Mouse (Mus musculus) liver, adult 2 months (tissue): Measurements from ENCODE around the gene Ubtf. TPM values are rescaled to one million over a fixed set of nuclear protein-coding genes. Genes with fewer than 3 reads are reported as not detected.
"Not testable (repeated sequence)": the region's sequence is repeated elsewhere in the genome, so short reads cannot be mapped to it uniquely, and the experiment has no call there.

Experiments
- DNase-seq: peaks from one replicate; pipeline ENCODE4 v3.0.0-alpha.2; 2011; ENCODE audit warnings: low read depth, low spot score; ENCODE audit errors: extremely low read depth
- H3K27ac ChIP-seq: fragments of 200-500 bp; replicated peaks from 2 replicates; pipeline ENCODE4 v1.5.1; 2012; ENCODE audit warnings: low read depth, mild to moderate bottlenecking, control low read depth, inconsistent platforms, low read length; ENCODE audit not compliant: insufficient read depth
- H3K27me3 ChIP-seq: fragments of 200-500 bp; 2 replicates; pipeline ENCODE4 v1.6.1; 2012; ENCODE audit warnings: mild to moderate bottlenecking, moderate library complexity, low read length, inconsistent platforms; ENCODE audit not compliant: control insufficient read depth, insufficient read depth
- H3K36me3 ChIP-seq: fragments of 200-500 bp; 2 replicates; pipeline ENCODE4 v1.6.1; 2012; ENCODE audit warnings: low read length, inconsistent platforms; ENCODE audit not compliant: control insufficient read depth, insufficient read depth
- H3K4me1 ChIP-seq: fragments of 200-500 bp; 2 replicates; pipeline ENCODE4 v1.6.1; 2011; ENCODE audit warnings: low read length; ENCODE audit not compliant: control insufficient read depth, insufficient read depth
- H3K4me3 ChIP-seq: fragments of 200-500 bp; 2 replicates; pipeline ENCODE4 v1.5.1; 2011; ENCODE audit warnings: low read depth, mild to moderate bottlenecking, control low read depth, low read length, moderate library complexity; ENCODE audit not compliant: insufficient read depth
- H3K79me2 ChIP-seq: fragments of 200-500 bp; 2 replicates; pipeline ENCODE4 v1.6.1; 2012; ENCODE audit warnings: inconsistent platforms, mild to moderate bottlenecking, low read length, moderate library complexity; ENCODE audit not compliant: control insufficient read depth, insufficient read depth
- H3K9ac ChIP-seq: fragments of 200-500 bp; 2 replicates; pipeline ENCODE4 v1.6.1; 2012; ENCODE audit warnings: low read depth, mild to moderate bottlenecking, control low read depth, inconsistent platforms, low read length
- CTCF ChIP-seq: fragments of 200-500 bp; IDR thresholded peaks from 2 replicates; pipeline ENCODE4 v1.5.1; 2011; ENCODE audit warnings: low read depth, low read length, control low read depth
- POLR2A ChIP-seq: fragments of 200-500 bp; IDR thresholded peaks from 2 replicates; pipeline ENCODE4 v1.6.1; 2011; ENCODE audit warnings: low read length, control low read depth; ENCODE audit not compliant: insufficient read depth; ENCODE audit errors: extremely low read depth
- WGBS: fragments of 180-500 bp; shearing (Covaris S2); methylation state at CpG from one replicate; pipeline ENCODE4 v1.1.7; 2018; 5-methylcytosine and 5-hydroxymethylcytosine counted together
- polyA plus RNA-seq: library from polyadenylated mRNA; depleted of rRNA; stranded (reverse); fragments of >200 nt; gene quantifications from 2 replicates; pipeline ENCODE4 v1.2.3, GENCODE M21; 2012; rRNA removed
- total RNA-seq: library from RNA; depleted of rRNA; stranded (reverse); fragments of >200 nt; gene quantifications from 2 replicates; pipeline ENCODE4 v1.2.3, GENCODE M21; 2014; rRNA removed

Ubtf gene
- total RNA-seq (19.4 and 19.5 TPM in 2 replicates), polyA plus RNA-seq (12.7 and 12.8 TPM in 2 replicates)

GRCm38 (mm10) chr11:102319410-102319792 is at the start of gene Ubtf:
TSS of gene Ubtf (minus strand) at chr11:102319742.
- no peak for TF ChIP-seq CTCF
- TF ChIP-seq POLR2A = no peak
- under 1% methylated on average over 25 of the region's 25 CpGs for WGBS
- DNase-seq = peak; percentile 74

DNA sequence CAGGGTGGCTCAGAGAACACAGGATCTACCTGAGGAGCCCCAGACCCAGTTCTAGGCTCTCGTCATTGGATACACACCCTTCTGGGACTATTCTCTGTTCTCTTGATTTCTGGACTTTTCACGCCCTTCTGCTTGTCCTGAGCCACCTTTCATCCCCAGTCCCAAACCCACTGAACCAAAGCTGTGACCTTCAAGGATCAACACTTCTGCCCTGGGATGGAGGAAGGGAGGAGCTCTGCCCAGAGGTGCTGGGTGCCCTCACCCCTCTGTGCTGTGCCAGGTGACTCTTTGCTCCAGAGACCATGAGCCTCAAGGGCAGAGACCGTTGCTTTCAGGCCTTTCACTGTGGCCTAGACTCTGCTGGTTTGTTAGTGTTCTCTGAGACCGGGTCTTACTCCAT is 49.7 kb upstream of the Ubtf start:
- no peak for TF ChIP-seq CTCF
- TF ChIP-seq POLR2A = no peak
- H3K27me3 ChIP-seq = no peaks in the 10 kb centered on the region
- no peak overlapping the region for H3K9ac ChIP-seq
- no peaks in the 10 kb centered on the region for H3K36me3 ChIP-seq
- H3K79me2 ChIP-seq = no peaks in the 10 kb centered on the region
- no peak overlapping the region for H3K27ac ChIP-seq
- DNase-seq = no peak
- 72% methylated on average over 4 of the region's 4 CpGs for WGBS
- H3K4me3 ChIP-seq = no peak overlapping the region
- H3K4me1 ChIP-seq = no peaks in the 10 kb centered on the region

More at GRCm38 (mm10) chr11:102319410-102319792, at the start of gene Ubtf:
- Histone ChIP-seq H3K4me1 (peaks cover 9% of the 10 kb centered on the region), H3K79me2 (peaks cover 14% of the 10 kb centered on the region), H3K36me3 (peaks cover 3% of the 10 kb centered on the region), H3K4me3 (peak within 1 kb of the TSS; percentile 78), H3K9ac (peak within 1 kb of the TSS; percentile 100), H3K27me3 (no peaks in the 10 kb centered on the region), H3K27ac (peak within 1 kb of the TSS; percentile 88)

- WGBS = 90% methylated on average over 5 of the region's 5 CpGs
- H3K27ac ChIP-seq = no peak overlapping the region
- no peak for DNase-seq
- no peak overlapping the region for H3K4me3 ChIP-seq
- H3K4me1 ChIP-seq = no peaks in the 10 kb centered on the region
- no peak overlapping the region for H3K9ac ChIP-seq
- no peaks in the 10 kb centered on the region for H3K27me3 ChIP-seq
- no peaks in the 10 kb centered on the region for H3K36me3 ChIP-seq
- no peaks in the 10 kb centered on the region for H3K79me2 ChIP-seq
- no peak for TF ChIP-seq CTCF
- no peak for TF ChIP-seq POLR2A
These were observed 48.8 kb upstream of the Ubtf start for GRCm38 (mm10) chr11:102368347-102368746.

- no peaks in the 10 kb centered on the region for H3K27me3 ChIP-seq
- H3K4me3 ChIP-seq = no peak overlapping the region
- no peaks in the 10 kb centered on the region for H3K79me2 ChIP-seq
- no peaks in the 10 kb centered on the region for H3K36me3 ChIP-seq
- 78% methylated on average over 9 of the region's 9 CpGs for WGBS
- no peak overlapping the region for H3K9ac ChIP-seq
- TF ChIP-seq POLR2A (no peak), CTCF (no peak)
- no peaks in the 10 kb centered on the region for H3K4me1 ChIP-seq
- no peak overlapping the region for H3K27ac ChIP-seq
- DNase-seq = no peak
These were observed 48.1 kb upstream of the Ubtf start for GRCm38 (mm10) chr11:102367504-102368280.

GRCm38 (mm10) chr11:102366103-102366502 is 46.6 kb upstream of the Ubtf start, which contains the start of gene Slc4a1:
TSS of gene Slc4a1 (minus strand) at chr11:102366203.
- 92% methylated on average over 8 of the region's 8 CpGs for WGBS
- H3K27ac ChIP-seq, H3K79me2 ChIP-seq, H3K4me3 ChIP-seq, H3K36me3 ChIP-seq, H3K9ac ChIP-seq, H3K27me3 ChIP-seq, DNase-seq, H3K4me1 ChIP-seq: not testable (repeated sequence)

GRCm38 (mm10) chr11:102365699-102366098 is 46.2 kb upstream of the Ubtf start:
- Histone ChIP-seq H3K79me2 (no peaks in the 10 kb centered on the region), H3K4me3 (no peak overlapping the region), H3K27ac (no peak overlapping the region), H3K27me3 (no peaks in the 10 kb centered on the region), H3K9ac (no peak overlapping the region), H3K36me3 (no peaks in the 10 kb centered on the region), H3K4me1 (no peaks in the 10 kb centered on the region)
- 85% methylated on average over 4 of the region's 4 CpGs for WGBS
- DNase-seq = no peak
- TF ChIP-seq CTCF = no peak
- no peak for TF ChIP-seq POLR2A
